Mouse (Mus musculus): ENCODE data around the gene Camkv. TPM values are rescaled to one million over a fixed set of nuclear protein-coding genes. Genes with fewer than 3 reads are reported as not detected.

Gene Camkv
- polyA plus RNA-seq, 1 experiment from 2014 or later: 121 TPM

Other genes starting within 250 kb of the Camkv start
- 16.6 and 19.2 TPM in 2 replicates for gene Sema3f, start 225.2 kb upstream of the Camkv start, polyA plus RNA-seq (2015; fragmentation: Nextera tagmentation; extraction: Ambion mirVana)
- 239 and 270 TPM in 2 replicates for gene Rbm5, start 164.7 kb upstream of the Camkv start, polyA plus RNA-seq (2015; fragmentation: Nextera tagmentation; extraction: Ambion mirVana)
- 95.5 and 113 TPM in 2 replicates for gene Rbm6, start 62.4 kb upstream of the Camkv start, polyA plus RNA-seq (2015; fragmentation: Nextera tagmentation; extraction: Ambion mirVana)
- 23.3 and 23.4 TPM in 2 replicates for gene Mon1a, start 47.5 kb upstream of the Camkv start, polyA plus RNA-seq (2015; fragmentation: Nextera tagmentation; extraction: Ambion mirVana)
- 1.4 and 2.6 TPM in 2 replicates for gene Mst1r, start 28.8 kb upstream of the Camkv start, polyA plus RNA-seq (2015; fragmentation: Nextera tagmentation; extraction: Ambion mirVana)
- gene Actl11, start 7.2 kb upstream of the Camkv start, polyA plus RNA-seq (2015; fragmentation: Nextera tagmentation; extraction: Ambion mirVana): not detected in 2 replicates
- gene Traip, start 14.5 kb downstream of the Camkv start, polyA plus RNA-seq (2015; fragmentation: Nextera tagmentation; extraction: Ambion mirVana): 10.0 and 12.6 TPM in 2 replicates
- gene Uba7, start 39.8 kb downstream of the Camkv start, polyA plus RNA-seq (2015; fragmentation: Nextera tagmentation; extraction: Ambion mirVana): 3.7 and 4.7 TPM in 2 replicates
- gene Gm20661, start 47.4 kb downstream of the Camkv start, polyA plus RNA-seq (2015; fragmentation: Nextera tagmentation; extraction: Ambion mirVana): 0.65 and 0.67 TPM in 2 replicates
- 16.7 and 17.6 TPM in 2 replicates for gene Inka1, start 50.2 kb downstream of the Camkv start, polyA plus RNA-seq (2015; fragmentation: Nextera tagmentation; extraction: Ambion mirVana)
- gene Cdhr4, start 56.8 kb downstream of the Camkv start, polyA plus RNA-seq (2015; fragmentation: Nextera tagmentation; extraction: Ambion mirVana): 1.2 and 1.4 TPM in 2 replicates
- gene Gm20662, start 60.7 kb downstream of the Camkv start, polyA plus RNA-seq (2015; fragmentation: Nextera tagmentation; extraction: Ambion mirVana): 0.83 and 0.97 TPM in 2 replicates
- 115 and 118 TPM in 2 replicates for gene Ip6k1, start 66.8 kb downstream of the Camkv start, polyA plus RNA-seq (2015; fragmentation: Nextera tagmentation; extraction: Ambion mirVana)
- 19.8 and 22.8 TPM in 2 replicates for gene Gmppb, start 113.6 kb downstream of the Camkv start, polyA plus RNA-seq (2015; fragmentation: Nextera tagmentation; extraction: Ambion mirVana)
- gene Amigo3, start 117.5 kb downstream of the Camkv start, polyA plus RNA-seq (2015; fragmentation: Nextera tagmentation; extraction: Ambion mirVana): 2.6 and 2.8 TPM in 2 replicates
- gene Mst1, start 144.8 kb downstream of the Camkv start, polyA plus RNA-seq (2015; fragmentation: Nextera tagmentation; extraction: Ambion mirVana): 0.09 TPM in 1 of 2 replicates, not detected in the other
- gene Rnf123, start 147.7 kb downstream of the Camkv start, polyA plus RNA-seq (2015; fragmentation: Nextera tagmentation; extraction: Ambion mirVana): 53.4 and 53.9 TPM in 2 replicates
- gene Apeh, start 158.9 kb downstream of the Camkv start, polyA plus RNA-seq (2015; fragmentation: Nextera tagmentation; extraction: Ambion mirVana): 46.0 and 50.8 TPM in 2 replicates